In the genomic region with DNA sequence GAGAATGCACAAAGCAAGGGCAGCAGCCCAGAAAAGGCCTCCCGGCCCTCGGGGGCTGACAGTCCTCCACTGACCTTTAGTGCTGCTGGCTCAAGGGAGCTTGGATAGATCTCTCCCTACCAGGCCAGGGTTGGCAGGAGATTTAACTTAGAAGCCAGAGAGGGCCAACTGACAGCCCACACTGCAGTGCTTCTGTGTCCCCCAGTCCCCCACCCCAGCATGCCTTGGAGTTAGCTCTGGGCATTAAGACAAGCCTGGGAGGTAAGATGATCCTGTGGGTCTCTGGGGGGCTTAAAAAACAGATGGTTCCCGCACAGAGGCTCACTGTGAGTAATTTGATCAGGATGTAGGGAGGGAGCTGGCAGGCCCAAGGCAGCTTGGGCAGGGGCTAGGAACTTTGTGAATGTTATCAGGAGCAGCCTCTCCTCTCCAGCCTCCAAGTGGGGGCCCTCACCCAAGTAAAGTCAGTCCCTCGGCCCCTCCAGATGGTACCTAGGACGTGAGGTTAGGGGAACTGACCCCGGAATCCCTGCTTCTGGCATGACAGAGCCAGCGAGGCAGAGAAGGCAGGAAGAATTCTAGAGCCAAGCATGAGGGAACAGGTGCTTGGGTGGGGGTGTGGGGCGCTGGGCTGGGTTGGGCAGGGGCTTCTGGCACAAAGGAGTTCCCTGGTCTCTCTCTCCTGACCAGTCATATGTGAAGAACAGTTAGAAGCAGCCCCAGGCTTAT, we compare ENCODE assay signal across 8 mouse cellular contexts. TPM values are rescaled to one million over a fixed set of nuclear protein-coding genes. Genes with fewer than 3 reads are reported as not detected.
DNase-seq lines count a peak whose midpoint lies in the region; ATAC-seq lines count a peak whose summit lies in the region.

No protein-coding gene starts in this region.

- ATAC-seq in heart, embryonic 11.5 days (replicated peaks; ENCODE audit: insufficient number of reproducible peaks, low FRiP score, low TSS enrichment) = no peak
- peak; percentile 59 for ATAC-seq in midbrain, embryonic 13.5 days

- H3K4me1 ChIP-seq in heart, embryonic 11.5 days (ENCODE audit: control insufficient read depth, insufficient read depth, low read length) = peaks cover 20% of the 10 kb centered on the region
- peaks cover 35% of the 10 kb centered on the region for H3K4me1 ChIP-seq in midbrain, embryonic 13.5 days (replicated peaks)

- no peaks in the 10 kb centered on the region for H3K27me3 ChIP-seq in heart, embryonic 11.5 days (ENCODE audit: control insufficient read depth, insufficient read depth, low read length)
- no peaks in the 10 kb centered on the region for H3K27me3 ChIP-seq in midbrain, embryonic 13.5 days

- WGBS in heart, embryonic 11.5 days (ENCODE audit: insufficient replicate concordance) = 7% methylated on average over 8 of the region's 8 CpGs
- WGBS in midbrain, embryonic 13.5 days = 17% methylated on average over 8 of the region's 8 CpGs

- H3K4me2 ChIP-seq in heart, embryonic 11.5 days = no peak overlapping the region
- H3K4me2 ChIP-seq in midbrain, embryonic 13.5 days (replicated peaks) = no peak overlapping the region

- DNase-seq in adrenal gland, adult (ENCODE audit: inconsistent age in 2 of 2, low spot score in 1 of 2) = peak; percentile 38 to 68
- no peak for DNase-seq in adrenal gland, adult 8-10 months
- peak; percentile 57 to 66 for DNase-seq in cerebellum, postnatal 25 days
- DNase-seq in spleen, postnatal 10 days (ENCODE audit: low spot score in 2 of 2) = no peak
- no peak for DNase-seq in frontal cortex, postnatal 25 days (ENCODE audit: low spot score in 2 of 2)
- no peak for DNase-seq in urinary bladder, postnatal 25 days (ENCODE audit: low spot score)

- H3K9me3 ChIP-seq in heart, embryonic 11.5 days (replicated peaks; ENCODE audit: control insufficient read depth, low read length) = no peaks in the 10 kb centered on the region
- H3K9me3 ChIP-seq in midbrain, embryonic 13.5 days = no peaks in the 10 kb centered on the region

- no peak overlapping the region for H3K4me3 ChIP-seq in heart, embryonic 11.5 days (ENCODE audit: low read depth, low read length)
- no peak overlapping the region for H3K4me3 ChIP-seq in midbrain, embryonic 13.5 days (replicated peaks)

- H3K27ac ChIP-seq in heart, embryonic 11.5 days (ENCODE audit: low read depth, low read length) = peak overlapping the region; percentile 41
- peak overlapping the region; percentile 64 for H3K27ac ChIP-seq in midbrain, embryonic 13.5 days

- 0 out of 2 replicates have a peak overlapping the region, but pooled peaks have one; percentile 52 for H3K9ac ChIP-seq in heart, embryonic 11.5 days (ENCODE audit: low read depth, low read length)
- H3K9ac ChIP-seq in midbrain, embryonic 13.5 days (replicated peaks) = 0 out of 2 replicates have a peak overlapping the region, but pooled peaks have one; percentile 36

- no peaks in the 10 kb centered on the region for H3K36me3 ChIP-seq in heart, embryonic 11.5 days (ENCODE audit: control insufficient read depth, insufficient read depth, low read length)
- no peaks in the 10 kb centered on the region for H3K36me3 ChIP-seq in midbrain, embryonic 13.5 days

RNA-seq across cellular contexts. Expression of a gene that starts 9.9 kb away (rescaled TPM):
- total RNA-seq in adrenal gland, adult 8-10 months (2022) = 1 to 10 TPM; 4.6 to 8.5 (median 5.4) TPM
- polyA plus RNA-seq in heart, embryonic 11.5 days (2014; fragmentation: Nextera tagmentation; extraction: Ambion mirVana) = 1.7 and 1.8 TPM in 2 replicates
- polyA plus RNA-seq in midbrain, embryonic 13.5 days (2015; fragmentation: Nextera tagmentation; extraction: Ambion mirVana) = 1.9 and 2.4 TPM in 2 replicates

RNA-seq across cellular contexts. Expression of a gene that starts 26.9 kb away (rescaled TPM):
- total RNA-seq in adrenal gland, adult 8-10 months (2022) = 10 to 100 TPM; 18.5 to 26.4 (median 22.3) TPM
- 23.6 and 28.0 TPM in 2 replicates for polyA plus RNA-seq in heart, embryonic 11.5 days (2014; fragmentation: Nextera tagmentation; extraction: Ambion mirVana)
- polyA plus RNA-seq in midbrain, embryonic 13.5 days (2015; fragmentation: Nextera tagmentation; extraction: Ambion mirVana) = 31.0 and 32.0 TPM in 2 replicates

Comparison
In these comparisons a context has a peak if more than half of its experiments do, and no peak if none do; other contexts are left out.
1. DNase-seq: peak in adrenal gland, adult (2 of 2) and cerebellum, postnatal 25 days (2 of 2); none in adrenal gland, adult 8-10 months (single experiment), spleen, postnatal 10 days (0 of 2), frontal cortex, postnatal 25 days (0 of 2) and urinary bladder, postnatal 25 days (single experiment).